Mouse (Mus musculus): ENCODE measurements around the gene Dmac2. TPM values are rescaled to one million over a fixed set of nuclear protein-coding genes. Genes with fewer than 3 reads are reported as not detected.

Dmac2 gene
- polyA plus RNA-seq, 1 experiment from 2014 or later = 43.3 TPM

DNA sequence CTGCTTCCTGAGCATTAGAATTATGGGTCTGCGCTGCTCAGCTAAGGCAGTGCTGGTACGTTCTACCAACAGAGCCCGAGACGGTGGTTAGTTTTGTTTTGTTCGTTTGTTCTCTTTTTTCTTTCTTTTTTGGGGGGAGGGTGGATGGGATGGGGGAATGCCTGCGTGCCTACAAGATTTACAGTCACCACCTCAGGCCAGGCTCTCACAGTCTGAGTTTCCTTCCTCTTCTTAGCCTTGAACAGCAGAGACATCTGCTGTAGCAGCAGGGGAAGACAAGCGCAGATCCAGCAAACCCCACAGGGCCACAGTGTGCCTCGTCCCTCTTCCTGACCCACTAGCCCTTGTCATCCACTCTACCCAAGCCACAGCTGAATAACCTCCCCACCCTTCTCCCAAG is 32.1 kb downstream of the Dmac2 start:
- TF ChIP-seq CTCF (IDR thresholded peaks at IDR 0.05) = no peak
- DNase-seq (ENCODE audit: low read depth, low spot score) = no peak
- H3K27me3 ChIP-seq = no peaks in the 10 kb centered on the region
- no peak for ATAC-seq
- ChIA-PET CTCF (interaction anchor here (1.5 kb wide), 1 partner anchor 10 kb away, joined by 3 read pairs; no protein-coding TSS in a partner anchor), POLR2A (interaction anchor here (0.6 kb wide), 1 partner anchor 103 kb away, joined by 3 read pairs; no protein-coding TSS in a partner anchor)
- in situ Hi-C loops (cut with MboI; ENCODE audit: low pct_unique_long_range_greater_than_20kb) = no loop called here

GRCm38 (mm10) chr7:25652244-25652759 is 33.1 kb downstream of the Dmac2 start:
- CTCF ChIA-PET = interaction anchor here (1.2 kb wide), 1 partner anchor 13 kb away, joined by 3 read pairs; no protein-coding TSS in a partner anchor
- POLR2A ChIA-PET = no interaction called here
- in situ Hi-C loops (cut with MboI; ENCODE audit: low pct_unique_long_range_greater_than_20kb) = no loop called here
- DNase-seq (ENCODE audit: low read depth, low spot score) = no peak
- no peak for TF ChIP-seq CTCF (IDR thresholded peaks at IDR 0.05)
- no peak for ATAC-seq
- no peaks in the 10 kb centered on the region for H3K27me3 ChIP-seq

DNA sequence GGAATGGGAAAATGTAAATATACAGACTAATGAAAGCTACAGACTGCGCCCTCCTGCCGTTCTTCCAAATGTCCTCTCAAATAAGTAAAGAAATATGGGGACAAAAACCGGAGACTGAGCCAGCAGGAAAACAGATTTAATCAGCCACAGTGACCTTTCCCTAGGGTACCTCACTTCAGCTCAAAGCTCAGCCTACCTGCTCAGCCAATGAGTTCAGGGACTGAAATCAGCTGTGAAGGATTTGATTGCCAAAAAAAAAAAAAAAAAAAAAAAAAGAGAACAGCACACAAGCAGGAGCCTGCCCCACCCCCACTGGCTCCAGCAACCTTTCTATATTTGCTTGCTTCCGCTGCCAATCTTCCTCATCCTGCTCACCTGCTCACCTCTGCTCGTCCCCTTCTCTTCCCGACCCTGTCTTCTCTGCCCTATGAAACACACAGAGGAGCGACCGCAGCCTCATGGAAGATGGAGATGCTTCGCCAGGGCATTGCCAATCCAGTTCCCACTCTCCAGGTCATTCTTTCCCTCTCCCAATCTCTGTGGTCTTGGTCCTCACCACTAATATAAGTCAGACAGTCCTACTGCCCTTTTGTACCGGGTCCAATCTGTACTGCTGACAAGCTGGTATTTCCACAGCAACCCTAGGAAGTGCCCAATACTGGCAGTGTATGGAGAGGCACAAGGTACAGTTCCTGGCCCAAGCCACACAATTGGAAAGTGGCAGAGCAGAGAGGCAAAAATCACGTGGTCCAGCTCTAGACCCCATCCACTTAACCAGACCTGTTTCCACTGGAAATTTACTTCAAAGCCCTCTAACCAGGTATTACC is 36.6 kb downstream of the Dmac2 start:
- ATAC-seq (no peak), DNase-seq (ENCODE audit: low read depth, low spot score) (no peak)
- no peaks in the 10 kb centered on the region for H3K27me3 ChIP-seq
- in situ Hi-C loops (cut with MboI; ENCODE audit: low pct_unique_long_range_greater_than_20kb) = no loop called here
- ChIA-PET CTCF (interaction anchor here (1.2 kb wide), 1 partner anchor 247 kb away, joined by 3 read pairs; no protein-coding TSS in a partner anchor), POLR2A (interaction anchor here (0.6 to 0.8 kb wide), 2 partner anchors 9 to 112 kb away, joined by 3 to 4 read pairs; no protein-coding TSS in a partner anchor)
- TF ChIP-seq CTCF (IDR thresholded peaks at IDR 0.05) = no peak

GRCm38 (mm10) chr7:25657785-25658184 is 38.6 kb downstream of the Dmac2 start:
- CTCF ChIA-PET = no interaction called here
- H3K27me3 ChIP-seq = no peaks in the 10 kb centered on the region
- ATAC-seq (no peak), DNase-seq (ENCODE audit: low read depth, low spot score) (no peak)
- TF ChIP-seq CTCF (IDR thresholded peaks at IDR 0.05) = no peak
- POLR2A ChIA-PET = no interaction called here
- in situ Hi-C loops (cut with MboI; ENCODE audit: low pct_unique_long_range_greater_than_20kb) = no loop called here

DNA sequence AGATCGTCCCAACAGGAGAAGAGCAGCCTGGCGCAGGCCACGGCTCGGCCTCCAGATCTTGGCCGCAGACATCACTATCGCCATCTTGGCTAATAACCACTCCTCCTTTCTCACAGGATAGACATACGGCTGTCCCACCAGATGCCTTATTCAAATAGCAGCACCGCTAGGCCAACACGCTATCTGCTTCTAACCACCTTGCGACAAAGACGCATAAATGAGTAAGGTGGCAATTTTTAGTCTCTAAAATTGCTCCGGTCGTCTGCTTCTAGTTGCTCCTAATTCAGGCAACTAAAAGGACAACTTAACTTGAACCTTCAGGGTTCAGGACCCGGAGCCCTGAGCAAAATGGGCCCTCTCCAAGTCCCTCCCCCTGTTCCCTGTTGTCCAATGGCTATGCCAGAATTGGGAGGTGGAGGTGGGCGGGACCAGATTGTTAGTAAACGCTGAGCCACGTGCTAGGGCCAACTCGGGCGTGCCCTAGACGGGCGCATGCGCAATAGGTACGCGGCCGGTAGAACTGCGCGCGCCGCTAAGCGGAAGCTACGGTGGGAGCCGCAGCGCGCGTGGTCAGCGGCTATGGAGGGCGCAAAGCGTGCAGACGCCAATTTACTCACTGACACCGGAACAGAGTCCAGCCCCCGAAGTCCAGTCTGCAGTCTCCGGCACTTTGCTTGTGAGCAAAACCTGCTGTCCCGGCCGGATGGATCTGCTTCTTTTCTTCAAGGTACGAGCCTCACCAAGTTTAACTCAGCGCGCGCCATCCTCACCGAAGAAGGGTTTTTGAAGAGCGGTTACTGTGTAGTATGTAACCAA is 39.7 kb downstream of the Dmac2 start, which contains the start of the genes Bckdha and Exosc5:
TSS of gene Bckdha (minus strand) at position 325 of the 816 bp plus-strand sequence.
TSS of gene Exosc5 (plus strand) at position 508 of the 816 bp plus-strand sequence.
- in situ Hi-C loops (cut with MboI; ENCODE audit: low pct_unique_long_range_greater_than_20kb) = no loop called here
- no peak for TF ChIP-seq CTCF (IDR thresholded peaks at IDR 0.05)
- DNase-seq (ENCODE audit: low read depth, low spot score) (peak; percentile 98), ATAC-seq (peak; percentile 90)
- ChIA-PET CTCF (no interaction called here), POLR2A (interaction anchor here (0.6 to 0.9 kb wide), 2 partner anchors 23 to 60 kb away, joined by 3 to 4 read pairs; no protein-coding TSS in a partner anchor)
- no peaks in the 10 kb centered on the region for H3K27me3 ChIP-seq

DNA sequence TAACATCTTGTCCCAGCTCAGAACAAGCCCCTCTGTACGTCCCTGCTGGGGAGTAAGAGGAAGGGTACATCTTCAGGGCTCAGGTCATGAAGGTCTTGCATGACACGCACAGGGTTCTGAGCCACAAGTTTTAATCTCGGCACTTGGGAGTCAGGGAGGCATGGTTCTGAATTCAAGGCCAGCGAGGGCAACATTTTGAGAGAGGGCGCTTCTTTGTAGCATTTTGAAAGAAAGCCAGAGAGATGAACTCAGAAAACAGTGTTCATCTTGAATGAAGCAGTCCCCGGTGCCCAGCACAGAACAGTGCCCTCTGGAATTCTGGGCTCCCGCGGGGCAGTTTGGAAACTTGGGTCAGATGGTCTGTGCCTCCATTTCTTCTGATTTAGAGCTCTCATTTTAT is 47.2 kb downstream of the Dmac2 start:
- POLR2A ChIA-PET = no interaction called here
- DNase-seq (ENCODE audit: low read depth, low spot score) (no peak), ATAC-seq (no peak)
- no peak for TF ChIP-seq CTCF (IDR thresholded peaks at IDR 0.05)
- in situ Hi-C loops (cut with MboI; ENCODE audit: low pct_unique_long_range_greater_than_20kb) = no loop called here
- no peaks in the 10 kb centered on the region for H3K27me3 ChIP-seq
- CTCF ChIA-PET = interaction anchor here (1.2 kb wide), 1 partner anchor 14 kb away, joined by 3 read pairs; the partner anchor contains the start of gene B9d2

GRCm38 (mm10) chr7:25669158-25669557 is 49.9 kb downstream of the Dmac2 start:
- ChIA-PET POLR2A (interaction anchor here (0.7 kb wide), 1 partner anchor 43 kb away, joined by 3 read pairs; no protein-coding TSS in a partner anchor), CTCF (interaction anchor here (1.0 kb wide), 1 partner anchor 11 kb away, joined by 3 read pairs; no protein-coding TSS in a partner anchor)
- ATAC-seq (no peak), DNase-seq (ENCODE audit: low read depth, low spot score) (no peak)
- H3K27me3 ChIP-seq = no peaks in the 10 kb centered on the region
- in situ Hi-C loops (cut with MboI; ENCODE audit: low pct_unique_long_range_greater_than_20kb) = no loop called here
- no peak for TF ChIP-seq CTCF (IDR thresholded peaks at IDR 0.05)

DNA sequence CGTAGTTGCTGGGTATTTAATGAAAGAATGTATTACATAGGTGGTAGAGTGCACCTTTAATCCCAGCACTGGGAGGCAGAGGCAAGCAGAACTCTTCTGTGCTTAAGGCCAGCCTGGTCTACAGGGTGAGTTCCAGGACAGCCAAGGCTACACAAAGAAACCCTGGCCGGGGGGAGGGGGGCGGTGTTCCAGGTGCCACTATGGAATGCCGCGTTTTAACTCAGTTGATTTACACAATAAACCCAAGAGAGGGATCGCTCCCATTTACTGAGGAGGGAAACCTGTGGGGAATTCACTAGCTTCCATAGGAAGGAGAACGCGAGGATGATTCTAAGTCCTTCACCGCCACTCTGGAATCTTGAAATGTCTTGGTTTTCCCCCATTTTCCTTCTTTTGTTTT is 50.4 kb downstream of the Dmac2 start:
- in situ Hi-C loops (cut with MboI; ENCODE audit: low pct_unique_long_range_greater_than_20kb) = no loop called here
- no peaks in the 10 kb centered on the region for H3K27me3 ChIP-seq
- no peak for ATAC-seq
- no peak for DNase-seq (ENCODE audit: low read depth, low spot score)
- POLR2A ChIA-PET = no interaction called here
- no peak for TF ChIP-seq CTCF (IDR thresholded peaks at IDR 0.05)
- CTCF ChIA-PET = no interaction called here

DNA sequence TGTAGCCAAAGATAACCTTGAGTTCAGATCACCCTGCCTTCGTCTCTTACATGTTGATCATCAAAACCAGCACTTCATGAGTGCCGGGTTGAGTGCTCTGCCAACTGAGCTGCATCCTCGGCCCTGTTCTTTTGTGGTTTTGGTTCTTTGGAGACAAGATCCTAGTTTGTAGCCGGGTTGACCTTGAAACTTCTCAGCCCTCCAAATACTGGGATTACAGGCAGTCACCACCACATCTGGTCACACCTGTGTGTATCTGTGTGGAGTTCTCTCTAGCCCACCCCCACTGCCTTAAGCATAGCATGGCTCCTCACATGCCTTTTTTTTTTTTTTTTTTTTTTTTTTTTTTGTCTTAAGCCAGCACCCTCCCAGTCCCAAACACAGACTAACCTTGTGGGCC is 50.9 kb downstream of the Dmac2 start:
- in situ Hi-C loops (cut with MboI; ENCODE audit: low pct_unique_long_range_greater_than_20kb) = no loop called here
- no peaks in the 10 kb centered on the region for H3K27me3 ChIP-seq
- TF ChIP-seq CTCF (IDR thresholded peaks at IDR 0.05) = no peak
- DNase-seq (ENCODE audit: low read depth, low spot score) (no peak), ATAC-seq (no peak)
- ChIA-PET CTCF (no interaction called here), POLR2A (no interaction called here)

- no peak for DNase-seq (ENCODE audit: low read depth, low spot score)
- no peak for ATAC-seq
- in situ Hi-C loops (cut with MboI; ENCODE audit: low pct_unique_long_range_greater_than_20kb) = no loop called here
- ChIA-PET CTCF (interaction anchor here (1.4 kb wide), 1 partner anchor 9 kb away, joined by 3 read pairs; the partner anchor contains the start of gene B9d2), POLR2A (no interaction called here)
- H3K27me3 ChIP-seq = no peaks in the 10 kb centered on the region
- no peak for TF ChIP-seq CTCF (IDR thresholded peaks at IDR 0.05)
Measured at GRCm38 (mm10) chr7:25671686-25672085, 52.5 kb downstream of the Dmac2 start.

All from Patski (cell line).